Mouse (Mus musculus) left cerebral cortex, postnatal 4 days (tissue): Measurements from ENCODE around the gene Syne4. TPM values are rescaled to one million over a fixed set of nuclear protein-coding genes. Genes with fewer than 3 reads are reported as not detected.

ENCODE experiments used
- DNase-seq: peaks from one replicate; pipeline ENCODE4 v3.0.0-alpha.2; 2022
- intact Hi-C: fragments of 180-260 bp; cut with DNase I; formaldehyde crosslinking; loops from one replicate; pipeline ENCODE4 v1.15.1; 2025
- total RNA-seq, 2 experiments: library from RNA; stranded (reverse); gene quantifications; 2 replicates each; pipeline ENCODE4 v1.2.3; 2021

The Syne4 gene
- total RNA-seq, 2 experiments from 2014 or later, result 6.9 to 8.3 TPM

DNA sequence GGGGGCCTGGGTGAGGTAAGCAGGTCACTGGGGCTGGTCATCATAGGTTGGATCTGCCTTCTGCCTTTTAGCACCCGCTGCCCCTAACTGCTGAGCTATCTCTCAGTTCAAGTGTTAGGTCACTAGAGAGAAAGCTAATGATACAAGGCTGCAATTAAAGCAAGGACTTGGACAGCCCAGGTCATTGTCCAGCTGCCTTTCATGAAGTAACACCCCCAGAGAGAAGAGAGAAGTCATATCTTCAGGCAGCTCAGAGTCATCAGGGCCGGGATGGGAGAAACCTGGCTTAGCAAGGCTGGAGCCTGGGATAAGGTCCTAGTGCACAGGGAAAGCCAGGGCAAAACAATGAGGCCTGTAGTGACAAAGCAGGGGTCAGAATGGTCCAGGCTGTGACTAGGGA is 52.9 kb downstream of the Syne4 start:
- no peak for DNase-seq
- intact Hi-C loops, result no loop called here

Other genes with a start within 250 kb of the Syne4 start
- 1 to 10 TPM; 4.6 to 8.5 TPM for gene Zfp82, start 241.9 kb upstream of the Syne4 start, total RNA-seq
- 1 to 10 TPM in 1 of 2 experiments, not detected in 1; 1.9 TPM for gene Gm26920, start 224.4 kb upstream of the Syne4 start, total RNA-seq
- gene Zfp566, start 224.3 kb upstream of the Syne4 start, total RNA-seq, result 10 to 100 TPM; 12.9 to 17.3 TPM
- gene Zfp260, start 220.0 kb upstream of the Syne4 start, total RNA-seq, result 10 to 100 TPM; 64.8 to 65.3 TPM
- 10 to 100 TPM; 33.0 to 33.9 TPM for gene Zfp382, start 192.9 kb upstream of the Syne4 start, total RNA-seq
- 10 to 100 TPM; 66.8 to 68.1 TPM for gene Zfp146, start 145.1 kb upstream of the Syne4 start, total RNA-seq
- 1 to 10 TPM; 1.5 to 2.0 TPM for gene Cox7a1, start 130.7 kb upstream of the Syne4 start, total RNA-seq
- 100 to 1,000 TPM; 193 to 198 TPM for gene Capns1, start 116.0 kb upstream of the Syne4 start, total RNA-seq
- gene Polr2i, start 82.9 kb upstream of the Syne4 start, total RNA-seq, result 10 to 100 TPM; 94.9 to 96.9 TPM
- gene Tbcb, start 82.5 kb upstream of the Syne4 start, total RNA-seq, result 100 to 1,000 TPM; 229 to 238 TPM
- gene Ovol3, start 79.1 kb upstream of the Syne4 start, total RNA-seq, result not detected
- gene Thap8, start 34.7 kb upstream of the Syne4 start, total RNA-seq, result under 1 TPM; 0.40 to 0.54 TPM
- gene Wdr62, start 34.4 kb upstream of the Syne4 start, total RNA-seq, result 1 to 10 TPM; 5.0 to 5.5 TPM
- 100 to 1,000 TPM; 403 to 414 TPM for gene Clip3, start 23.1 kb upstream of the Syne4 start, total RNA-seq
- 10 to 100 TPM; 42.0 to 44.2 TPM for gene Alkbh6, start 6.1 kb upstream of the Syne4 start, total RNA-seq
- gene E130208F15Rik, start 6.9 kb downstream of the Syne4 start, total RNA-seq, result under 1 TPM; 0.58 to 0.66 TPM
- 1 to 10 TPM; 7.1 to 7.4 TPM for gene Sdhaf1, start 9.1 kb downstream of the Syne4 start, total RNA-seq
- 10 to 100 TPM; 46.3 to 50.7 TPM for gene Lrfn3, start 48.0 kb downstream of the Syne4 start, total RNA-seq
- 10 to 100 TPM; 10.4 to 11.0 TPM for gene Tyrobp, start 99.0 kb downstream of the Syne4 start, total RNA-seq
- gene Hcst, start 105.0 kb downstream of the Syne4 start, total RNA-seq, result not detected
- gene Nfkbid, start 106.9 kb downstream of the Syne4 start, total RNA-seq, result 1 to 10 TPM; 2.1 to 3.0 TPM
- 100 to 1,000 TPM; 739 to 767 TPM for gene Aplp1, start 130.7 kb downstream of the Syne4 start, total RNA-seq
- gene Kirrel2, start 142.9 kb downstream of the Syne4 start, total RNA-seq, result under 1 TPM; 0.26 to 0.56 TPM
- gene Nphs1, start 143.5 kb downstream of the Syne4 start, total RNA-seq, result under 1 TPM in 1 of 2 experiments, not detected in 1; 0.08 TPM
- gene Prodh2, start 178.8 kb downstream of the Syne4 start, total RNA-seq, result under 1 TPM in 1 of 2 experiments, not detected in 1; 0.66 TPM
- 100 to 1,000 TPM; 356 to 358 TPM for gene Arhgap33, start 220.3 kb downstream of the Syne4 start, total RNA-seq
- gene Hspb6, start 237.4 kb downstream of the Syne4 start, total RNA-seq, result 1 to 10 TPM; 4.7 to 5.5 TPM
- 10 to 100 TPM in 1 of 2 experiments, 1 to 10 TPM in 1; 7.6 to 10.1 TPM for gene Proser3, start 237.5 kb downstream of the Syne4 start, total RNA-seq
- 10 to 100 TPM; 29.6 to 34.6 TPM for gene Lin37, start 245.0 kb downstream of the Syne4 start, total RNA-seq
- 10 to 100 TPM; 50.6 to 56.7 TPM for gene U2af1l4, start 248.5 kb downstream of the Syne4 start, total RNA-seq
- 1 to 10 TPM; 5.9 to 6.3 TPM for gene Gm49396, start 248.5 kb downstream of the Syne4 start, total RNA-seq
- 10 to 100 TPM; 78.5 to 81.4 TPM for gene Psenen, start 248.8 kb downstream of the Syne4 start, total RNA-seq